Mouse (Mus musculus) heart, adult 9 months (tissue): ENCODE measurements around the gene Macrod1.

Source experiments
- DNase-seq, 2 experiments: peaks; one replicate each; pipeline ENCODE4 v3.0.0; 2022; ENCODE audit warnings: low spot score in 2 of 2

The Macrod1 gene

DNA sequence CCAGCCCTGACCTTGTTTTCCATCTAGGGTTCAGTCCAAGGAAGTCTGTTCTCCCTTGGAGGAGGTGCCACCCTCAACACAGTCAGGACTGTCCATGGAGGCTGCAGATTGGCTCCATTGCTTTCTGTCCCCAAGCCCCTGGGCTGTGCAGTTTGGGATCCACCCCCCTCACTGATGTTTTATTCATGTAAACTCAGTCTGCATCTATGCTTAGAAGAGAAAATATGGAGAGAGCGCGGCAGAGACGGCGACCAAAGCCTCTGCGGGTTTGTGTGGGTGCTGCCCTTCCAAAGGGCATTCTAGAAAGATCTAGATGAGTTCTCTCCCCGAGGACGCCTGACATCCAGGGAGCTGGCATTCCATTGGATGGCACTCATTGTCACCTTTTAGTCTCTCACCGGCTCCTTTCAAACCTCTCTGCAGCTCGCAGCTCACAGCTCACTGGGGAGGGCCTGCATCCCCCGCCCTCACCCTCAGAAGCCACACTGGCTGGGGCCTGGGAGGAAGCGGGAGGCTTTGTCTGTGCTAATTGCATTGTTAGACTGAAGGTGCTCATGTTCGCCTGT is 84.3 kb downstream of the Macrod1 start:
- no peak for DNase-seq

DNA sequence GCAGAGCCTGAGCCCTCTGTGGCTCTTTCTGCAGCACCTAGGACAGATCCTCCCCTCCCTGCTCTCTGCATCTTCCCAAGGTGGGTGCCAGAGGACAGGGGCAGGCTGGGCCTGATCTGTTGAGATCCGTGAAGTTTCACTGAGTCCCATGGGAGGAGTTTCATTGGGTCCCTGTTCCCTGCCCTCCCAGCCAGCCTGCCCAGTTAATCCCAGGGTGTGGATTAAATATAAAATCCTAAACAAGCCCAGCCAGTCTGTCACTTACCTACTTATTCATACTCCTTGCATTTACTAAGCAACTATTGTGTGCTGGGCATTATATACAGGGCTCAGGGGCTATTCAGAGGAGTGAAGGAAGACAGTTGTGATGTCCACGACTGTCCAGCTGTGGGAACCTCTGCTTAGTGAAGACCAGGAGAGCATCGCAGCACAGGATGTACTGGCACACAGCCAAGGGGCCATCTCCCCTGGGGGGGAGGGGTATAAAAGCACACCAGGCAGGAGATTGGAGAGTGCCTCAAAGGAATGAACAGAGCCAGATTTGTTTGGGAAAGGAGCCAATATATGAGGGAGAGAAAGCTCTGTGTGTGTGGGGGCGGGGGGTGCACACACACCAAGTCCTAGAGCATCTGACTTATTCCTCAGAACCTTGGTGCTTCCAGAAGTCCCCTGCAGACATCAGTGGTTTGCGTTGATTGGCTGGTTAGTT is 85.8 kb downstream of the Macrod1 start:
- DNase-seq, result no peak

DNA sequence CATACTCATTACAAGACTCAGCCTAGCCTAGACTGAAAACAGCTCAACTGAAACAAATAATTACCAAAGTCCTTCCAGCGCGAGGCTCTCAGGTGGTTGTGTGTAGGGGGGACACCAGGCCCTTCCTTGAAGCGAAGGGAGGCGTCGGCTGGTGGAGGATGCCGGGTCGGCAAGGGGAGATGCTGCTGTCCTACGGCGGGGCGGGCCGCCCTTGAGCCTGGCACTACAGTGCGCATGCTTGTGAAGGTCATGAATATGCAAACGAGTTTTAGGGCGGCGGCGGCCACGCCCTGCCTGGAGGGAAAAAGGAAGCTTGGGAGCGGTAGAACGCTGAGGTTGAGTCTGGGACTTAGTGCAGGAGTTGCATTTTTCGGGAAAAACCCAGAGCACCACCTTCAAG is 87.2 kb downstream of the Macrod1 start:
- DNase-seq, result peak; percentile 28 to 48

DNA sequence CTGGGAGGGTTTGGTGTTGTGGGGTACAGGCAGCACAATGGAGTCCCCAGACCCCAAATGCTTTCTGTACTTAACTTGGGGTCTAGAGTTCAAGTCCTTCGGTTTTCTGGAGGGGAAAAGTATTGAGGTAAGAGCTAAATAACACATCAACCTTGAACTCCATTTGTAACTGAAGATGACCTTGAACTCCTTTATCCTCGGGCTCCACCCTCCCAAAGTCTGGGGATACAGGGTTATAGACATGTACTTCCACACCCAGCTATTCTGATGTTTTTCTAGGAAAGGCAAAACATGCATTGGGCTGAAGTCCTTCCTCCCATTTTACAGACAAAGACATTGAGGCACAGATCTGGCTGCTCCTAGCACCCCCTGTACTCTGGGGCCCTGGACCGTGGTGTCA is 87.8 kb downstream of the Macrod1 start:
- DNase-seq, result no peak

DNA sequence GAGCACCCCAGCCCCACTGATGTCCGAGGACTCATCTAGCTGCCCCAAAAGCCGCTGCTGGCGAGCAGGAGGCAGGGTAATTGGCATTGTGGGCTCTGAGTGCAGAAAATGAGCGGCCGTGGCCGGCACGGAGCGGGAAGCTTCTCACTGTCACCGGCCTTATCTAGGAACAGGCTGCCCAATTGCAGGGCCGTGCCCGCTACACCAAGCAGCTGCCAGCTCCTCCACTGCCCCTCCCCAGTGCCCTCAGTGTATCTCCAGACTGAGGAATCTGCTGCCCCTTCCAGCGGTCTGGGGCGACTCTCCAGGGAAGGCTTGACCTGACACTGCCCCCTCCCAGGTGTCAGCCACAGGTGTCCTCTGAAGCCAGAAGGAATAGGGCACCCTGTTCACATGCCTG is 89.8 kb downstream of the Macrod1 start:
- DNase-seq, result peak; percentile 35 to 54

DNA sequence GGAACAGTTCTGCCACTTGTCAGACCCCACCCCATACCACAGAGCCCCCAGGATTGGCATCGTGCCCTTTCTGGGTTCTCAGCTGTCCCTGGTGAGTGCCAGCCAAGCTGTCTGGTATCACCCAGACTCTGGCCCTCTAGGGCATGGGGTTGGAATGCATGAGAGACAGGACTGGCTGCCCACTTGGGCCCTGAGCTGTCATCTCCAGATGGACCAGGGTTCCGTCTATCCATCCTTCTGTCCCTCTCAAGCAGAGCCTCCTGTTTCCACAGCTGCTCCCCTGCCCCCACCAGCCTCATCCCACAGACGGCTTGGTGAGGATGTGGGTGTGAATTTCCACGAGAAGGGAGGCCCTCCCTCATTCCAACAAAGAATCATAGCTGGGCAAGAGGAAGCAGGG is 91.5 kb downstream of the Macrod1 start:
- DNase-seq, result no peak

DNA sequence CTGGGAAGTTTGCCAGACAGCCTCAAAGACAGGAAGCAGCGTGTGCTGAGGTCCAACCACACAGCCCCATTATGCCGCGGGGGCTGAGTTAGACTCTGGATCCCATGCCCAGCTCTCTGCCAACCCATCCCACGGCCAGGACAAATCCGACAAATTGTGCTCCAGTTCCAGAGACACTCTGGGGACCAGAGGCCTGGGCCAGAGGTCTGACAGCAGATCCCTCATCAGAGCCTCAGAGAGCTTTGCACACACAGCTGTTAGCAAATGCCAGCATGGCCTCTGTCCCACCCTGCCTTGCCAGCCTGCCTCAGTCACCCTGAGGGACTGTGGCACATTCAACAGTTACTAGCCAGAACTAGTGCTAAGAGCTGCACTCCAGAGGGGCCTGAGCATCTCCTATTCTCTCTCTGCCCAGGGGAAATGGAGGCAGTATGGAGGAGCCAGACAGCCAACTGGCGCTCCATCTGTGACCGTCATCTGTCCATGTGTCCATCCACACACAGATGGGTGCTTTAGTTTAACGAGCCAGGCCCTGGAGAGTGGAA is 92.0 kb downstream of the Macrod1 start:
- no peak for DNase-seq

DNA sequence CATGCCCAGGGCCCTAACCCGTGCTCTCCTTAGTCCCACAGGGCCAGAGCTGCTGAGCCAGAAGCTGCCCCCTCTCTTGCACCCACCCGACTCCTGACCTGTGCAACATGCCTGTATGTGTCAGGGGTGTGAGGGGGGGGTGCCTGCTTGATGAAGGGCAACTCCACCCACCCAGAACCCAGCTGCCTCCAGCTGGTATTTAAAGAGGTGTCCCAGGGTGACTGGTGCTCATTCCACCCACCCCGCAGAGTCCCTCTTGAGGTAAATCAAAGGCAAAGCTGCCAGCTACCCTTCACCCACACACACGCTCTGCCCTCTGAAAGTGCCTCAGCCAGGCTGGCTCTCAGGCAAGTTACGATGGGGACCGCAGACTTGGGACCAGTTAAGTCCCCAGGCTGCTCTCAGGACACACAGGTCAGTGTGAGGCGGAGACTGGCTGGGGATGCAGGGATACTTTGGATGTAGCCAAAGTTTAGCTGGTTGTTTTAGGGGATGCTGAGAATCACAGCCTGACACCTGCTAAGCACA is 92.6 kb downstream of the Macrod1 start:
- peak; percentile 37 to 46 for DNase-seq

DNA sequence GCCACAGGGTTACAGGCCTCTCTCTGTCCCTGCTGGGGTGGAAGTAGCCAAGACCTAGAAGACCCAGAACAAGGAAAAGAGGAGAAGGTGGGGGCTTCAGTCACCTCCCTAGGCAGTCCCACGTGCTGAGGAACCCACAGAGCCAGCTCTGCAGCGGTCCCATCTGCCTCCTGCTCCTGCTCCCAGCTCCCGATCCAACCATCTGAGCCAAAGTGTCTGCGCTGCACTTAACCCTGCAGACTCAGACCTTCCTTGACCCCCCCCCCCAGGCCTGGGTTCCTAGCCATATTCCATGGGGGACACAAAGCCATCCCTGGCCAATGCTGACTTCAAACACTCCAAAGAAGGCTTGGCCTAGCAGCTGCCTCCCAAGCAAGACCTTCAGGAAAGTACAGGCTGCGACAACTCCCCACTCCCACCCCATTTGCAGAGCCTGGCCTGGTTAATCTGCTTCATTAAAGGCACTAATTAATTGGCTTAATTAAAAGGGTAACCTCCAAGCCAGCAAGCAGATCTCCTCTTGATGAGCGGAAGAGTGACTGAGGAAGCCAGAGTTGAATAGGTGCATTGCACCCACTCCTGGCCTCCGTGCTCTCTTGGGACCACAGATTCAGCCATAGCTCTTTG is 94.8 kb downstream of the Macrod1 start:
- no peak for DNase-seq

DNA sequence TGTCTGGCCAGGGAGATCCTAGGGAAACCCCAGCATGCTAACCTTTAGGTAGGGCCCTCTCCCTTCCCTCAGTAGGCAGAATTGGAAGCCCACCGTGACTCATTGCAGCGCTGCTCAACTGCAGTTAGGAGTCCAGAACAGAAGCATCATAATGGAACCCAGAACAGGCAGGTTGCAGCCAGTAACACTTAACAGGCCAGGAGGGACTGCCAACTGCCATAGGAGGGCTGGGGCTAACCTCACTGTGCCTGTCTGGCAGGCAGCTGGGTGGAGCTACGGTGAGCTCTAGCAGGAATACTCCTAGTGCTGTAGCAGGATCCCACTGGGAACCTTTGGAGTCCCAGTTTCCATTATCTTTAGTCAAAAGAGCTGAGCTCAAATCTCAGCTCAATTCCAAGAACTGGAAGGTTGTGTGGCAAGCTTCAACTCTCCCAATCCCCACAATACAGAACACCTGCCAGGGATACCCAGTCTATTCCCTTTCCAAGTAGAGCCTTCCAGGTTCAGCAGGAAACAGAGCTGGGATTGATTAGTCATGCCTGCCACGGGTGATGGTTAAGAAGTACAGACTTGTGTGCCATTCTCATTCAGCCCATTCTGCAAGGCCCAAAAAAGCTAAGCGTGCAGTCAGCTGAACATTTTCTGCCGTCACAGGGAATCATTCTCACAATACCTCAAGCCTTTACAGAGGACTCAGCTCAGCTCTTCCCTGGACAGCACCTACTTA is 95.5 kb downstream of the Macrod1 start:
- DNase-seq, result no peak

DNA sequence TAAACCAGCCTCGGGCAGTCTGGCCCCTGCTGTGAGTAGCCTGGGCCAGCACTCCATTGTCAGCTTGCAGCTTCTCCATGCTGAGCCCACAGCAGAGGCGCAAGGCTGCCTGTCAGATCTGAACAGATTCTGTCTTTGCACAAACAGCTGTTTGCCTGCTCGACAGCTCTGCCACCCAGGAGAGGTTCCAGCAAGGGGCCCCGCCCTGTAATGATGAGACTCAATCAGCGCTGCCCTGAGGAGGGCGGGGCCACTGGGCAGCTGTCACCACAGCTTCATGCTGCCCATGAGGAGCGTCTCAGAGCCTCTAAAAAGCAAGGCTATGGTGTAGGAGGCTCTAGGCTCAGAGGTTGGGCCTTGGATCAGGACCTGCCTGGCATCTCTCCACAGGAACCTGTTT is 96.6 kb downstream of the Macrod1 start:
- no peak for DNase-seq

DNA sequence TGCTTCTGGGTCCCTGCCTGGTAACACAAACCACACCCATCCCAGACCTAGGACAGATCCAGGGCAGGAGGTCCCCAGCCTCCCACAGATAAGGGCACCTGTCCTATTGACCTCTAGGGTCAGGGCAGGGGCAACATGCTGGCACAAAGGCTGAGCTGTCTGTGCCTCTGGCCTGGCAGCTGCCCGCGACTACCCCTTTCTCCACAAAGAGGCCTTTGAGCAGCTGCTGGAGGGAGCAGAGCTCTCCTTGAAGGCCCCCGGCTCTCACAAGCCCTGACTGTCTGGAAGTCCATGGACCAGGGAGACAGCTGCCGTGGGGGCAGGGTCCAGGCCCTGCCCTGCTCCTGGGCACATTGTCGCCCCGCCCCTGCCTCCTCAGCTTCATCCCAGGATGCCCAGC is 98.6 kb downstream of the Macrod1 start:
- DNase-seq, result no peak

DNA sequence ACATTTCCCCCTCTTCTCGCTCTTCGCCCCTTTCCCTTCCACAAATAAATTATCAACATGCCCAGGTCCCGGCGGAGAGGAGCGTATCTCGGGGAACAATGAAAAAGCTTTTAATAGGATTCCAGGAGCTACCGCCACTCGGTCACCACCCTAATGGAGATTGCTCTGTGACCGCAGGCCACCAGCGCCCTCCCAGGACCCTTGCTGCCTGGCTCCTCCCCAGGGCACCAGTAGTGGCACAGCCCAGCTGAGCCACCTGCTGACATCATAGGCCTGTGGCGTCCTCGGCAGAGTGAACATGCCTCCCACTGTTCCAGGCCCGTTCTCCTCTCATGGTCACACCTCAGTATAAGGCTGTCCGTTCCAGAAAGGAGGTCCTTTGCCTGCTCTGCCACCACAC is 101.1 kb downstream of the Macrod1 start:
- DNase-seq, result no peak

DNA sequence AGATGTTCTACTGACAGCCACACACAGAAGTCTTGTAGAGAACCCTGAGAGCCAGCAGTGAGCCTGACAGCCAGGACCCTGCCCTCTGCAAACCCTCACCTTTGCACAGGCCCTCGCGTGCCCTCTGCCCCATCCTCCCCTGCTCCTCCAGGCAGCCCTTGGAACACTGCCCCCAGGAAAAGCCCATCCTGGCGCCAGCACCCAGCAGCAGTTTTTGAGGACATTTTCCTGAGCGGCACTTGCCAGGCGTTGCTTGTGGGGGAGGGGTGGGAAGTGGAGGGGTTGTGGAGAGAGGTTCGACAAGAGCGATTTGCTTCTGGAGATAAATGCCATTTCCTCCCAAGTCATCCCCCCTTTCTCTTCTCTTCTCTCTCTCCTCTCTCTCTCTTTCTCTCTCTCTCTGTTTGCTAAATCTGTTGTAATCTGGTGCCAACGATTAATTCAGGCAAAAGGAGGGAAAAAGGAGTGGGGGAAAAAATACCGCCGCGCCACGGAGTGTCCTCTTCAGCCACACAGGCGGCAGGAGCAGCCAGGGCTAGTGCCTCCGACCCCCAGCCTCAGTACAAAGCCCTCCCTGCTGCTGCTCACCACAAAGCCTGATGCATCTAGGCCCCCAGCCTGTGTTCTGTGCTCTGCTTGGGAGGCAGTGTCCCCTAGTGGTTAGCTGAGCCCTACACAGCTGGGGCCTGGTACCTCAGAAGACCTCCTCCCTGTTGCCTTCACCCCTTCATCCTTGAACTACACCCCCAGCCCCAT is 103.7 kb downstream of the Macrod1 start:
- DNase-seq, result no peak

DNA sequence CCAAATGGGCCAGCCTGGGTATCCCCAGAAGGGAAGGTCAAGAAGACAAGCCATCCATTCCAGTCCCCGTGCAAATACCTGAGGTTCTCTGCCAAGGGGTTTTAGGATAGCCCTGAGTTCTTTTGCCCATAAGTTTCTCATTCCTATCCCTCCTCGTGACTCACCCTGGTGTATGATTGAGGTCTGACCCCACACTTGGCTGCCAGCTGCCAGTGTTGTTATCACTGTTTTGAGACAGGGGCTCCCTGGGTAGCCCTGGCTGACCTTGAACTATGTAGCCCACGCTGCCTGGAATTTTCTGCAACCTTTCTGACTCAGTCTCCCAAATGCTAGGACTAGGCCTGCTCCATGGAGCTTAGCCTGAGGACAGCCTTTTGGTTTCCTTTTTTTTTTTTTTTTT is 104.5 kb downstream of the Macrod1 start:
- no peak for DNase-seq

DNA sequence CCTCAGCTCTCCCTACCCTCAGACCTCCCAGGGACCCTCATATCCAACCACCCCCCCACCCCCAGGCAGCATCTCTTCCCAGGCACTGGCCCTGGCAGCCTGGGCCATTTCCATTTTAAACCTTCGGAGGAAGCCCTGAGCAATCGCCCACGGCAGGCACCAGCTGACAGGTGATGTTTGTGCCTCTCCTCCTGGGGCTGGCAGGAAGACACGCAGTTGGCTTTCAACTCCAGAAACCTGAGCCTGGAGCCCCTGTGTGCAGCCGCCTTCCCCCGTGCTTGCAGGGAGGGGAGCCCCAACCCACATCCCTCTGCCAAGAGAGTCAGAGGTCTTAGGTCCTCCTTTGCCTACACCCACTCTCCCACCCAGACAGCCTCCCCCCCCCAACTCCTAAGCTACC is 107.6 kb downstream of the Macrod1 start:
- no peak for DNase-seq

DNA sequence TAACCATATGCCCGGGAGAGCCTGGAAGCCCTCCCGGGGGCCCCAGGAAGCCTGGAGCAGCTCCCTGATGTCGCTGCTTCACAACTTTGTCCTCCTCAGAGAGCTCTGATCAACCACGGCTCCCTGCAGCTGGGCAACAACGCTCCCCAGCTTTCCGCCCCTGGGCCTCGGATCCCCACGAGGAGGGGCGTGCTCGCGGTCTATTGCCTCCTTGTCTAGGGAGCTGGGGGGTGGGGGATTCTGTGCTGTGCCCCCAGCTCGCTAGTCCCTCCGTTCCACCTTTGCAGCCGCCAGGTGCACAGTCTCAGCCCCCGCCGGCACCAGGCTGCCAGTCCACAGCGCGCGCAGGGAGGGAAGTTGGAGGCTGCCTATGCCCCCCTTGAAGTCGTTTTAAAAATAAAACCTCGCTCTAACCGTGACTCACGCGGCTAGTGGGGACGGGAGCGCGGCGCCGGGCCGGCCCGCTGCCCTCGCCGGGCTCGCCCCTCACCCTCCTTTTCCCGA is 108.3 kb downstream of the Macrod1 start:
- DNase-seq, result no peak

DNA sequence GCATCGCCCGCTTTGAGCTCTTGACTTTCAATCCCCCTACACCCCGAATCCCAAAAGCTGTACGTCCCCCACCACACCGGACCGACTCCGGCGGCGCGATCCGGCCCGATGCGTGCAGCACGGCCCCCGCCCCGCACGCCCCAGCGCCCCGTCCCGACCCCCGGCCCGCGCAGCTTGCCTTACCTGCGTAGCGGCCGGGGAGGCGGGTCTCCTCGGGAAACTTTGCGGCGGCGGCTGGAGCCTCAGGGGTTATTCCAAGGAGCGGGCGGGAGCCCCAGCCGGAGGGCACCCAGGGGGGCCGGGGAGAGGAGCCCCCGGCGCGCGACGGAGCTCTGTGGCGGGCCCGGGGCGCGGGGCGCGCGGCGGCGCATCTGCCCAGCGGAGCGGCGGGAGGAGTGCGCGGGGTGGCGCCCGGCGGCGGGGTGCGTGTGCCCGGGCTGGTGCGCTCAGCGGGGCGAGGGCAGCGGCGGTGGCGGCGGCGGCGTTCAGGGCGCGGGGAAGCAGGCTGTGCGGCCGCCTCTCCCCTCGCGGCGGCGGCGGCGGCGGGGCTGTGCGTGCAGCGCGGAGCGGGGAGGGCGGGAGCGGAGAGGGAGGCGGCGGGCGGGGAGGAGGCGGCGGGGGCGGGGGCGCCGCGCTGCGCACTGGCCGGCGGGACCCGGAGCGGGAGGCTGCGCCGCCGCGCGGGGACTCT is 109.0 kb downstream of the Macrod1 start:
- DNase-seq, result no peak

DNA sequence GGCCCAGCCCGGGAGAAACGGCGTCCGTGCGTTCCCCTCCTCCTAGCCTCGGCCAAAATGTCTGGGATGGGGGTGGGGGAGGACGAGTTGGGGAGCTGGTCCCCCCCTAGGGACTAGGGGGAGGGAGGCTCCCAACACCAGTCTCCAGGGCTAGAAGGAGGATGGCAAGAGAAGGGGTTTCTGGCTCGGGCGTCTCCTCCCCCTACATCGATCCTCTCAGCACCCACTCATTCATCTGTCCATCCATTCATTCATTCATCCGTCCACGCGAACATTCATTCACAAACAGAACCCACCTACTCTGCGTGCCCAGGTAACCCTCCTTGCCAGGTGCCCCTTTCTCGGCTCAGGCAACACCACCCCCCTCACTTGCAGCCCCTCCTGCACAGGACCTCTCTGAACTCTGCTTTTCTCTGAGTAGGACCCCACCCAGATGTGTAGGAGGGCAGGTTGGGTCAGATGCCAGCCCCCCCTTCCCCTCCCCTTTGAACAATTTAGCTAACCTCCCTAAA is 109.6 kb downstream of the Macrod1 start:
- no peak for DNase-seq

DNA sequence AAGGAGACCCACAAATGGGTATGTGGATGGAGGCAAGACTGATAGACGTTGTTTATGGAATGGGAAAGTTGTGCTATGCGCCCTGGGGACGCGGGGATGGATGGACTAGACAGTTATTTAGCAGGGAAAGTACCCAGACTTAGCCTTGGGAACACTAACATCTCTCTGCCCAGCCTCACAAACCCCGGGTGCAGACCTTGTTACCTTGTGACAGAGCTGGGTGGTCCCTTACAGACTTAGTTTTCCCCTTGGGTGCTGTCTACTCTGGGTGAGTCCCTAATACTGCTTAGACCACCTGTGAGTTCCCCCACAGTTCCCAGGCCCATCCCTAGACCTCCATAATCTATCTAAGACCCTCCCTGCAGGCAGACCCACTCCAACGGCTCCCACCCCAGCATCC is 110.2 kb downstream of the Macrod1 start:
- no peak for DNase-seq
